Mouse (Mus musculus): ENCODE data around the gene Pkp3.

Gene Pkp3

GRCm38 (mm10) chr7:141094487-141095205, 16.6 kb downstream of the Pkp3 start:
- no peak for DNase-seq (ENCODE audit: low spot score in 2 of 2)

GRCm38 (mm10) chr7:141096021-141096420, 18.0 kb downstream of the Pkp3 start:
- no peak for DNase-seq (ENCODE audit: low spot score in 2 of 2)

- no peak for DNase-seq (ENCODE audit: low spot score in 2 of 2)
These were observed 18.6 kb downstream of the Pkp3 start for GRCm38 (mm10) chr7:141096649-141097056.

- DNase-seq (ENCODE audit: low spot score in 2 of 2): no peak
These were observed 19.2 kb downstream of the Pkp3 start for GRCm38 (mm10) chr7:141097177-141097576.

GRCm38 (mm10) chr7:141099911-141100691, 22.1 kb downstream of the Pkp3 start, which contains the start of gene Sigirr:
TSS of gene Sigirr (minus strand) at chr7:141100572.
- peak; percentile 17 to 37 for DNase-seq (ENCODE audit: low spot score in 2 of 2)

GRCm38 (mm10) chr7:141103161-141103560, 25.1 kb downstream of the Pkp3 start:
- no peak for DNase-seq (ENCODE audit: low spot score in 2 of 2)

- DNase-seq (ENCODE audit: low spot score in 2 of 2): no peak
These were observed 37.9 kb downstream of the Pkp3 start for GRCm38 (mm10) chr7:141115874-141116273.

GRCm38 (mm10) chr7:141117636-141118035, 39.6 kb downstream of the Pkp3 start, which contains the start of gene Ano9:
TSS of gene Ano9 (minus strand) at chr7:141117806.
- no peak for DNase-seq (ENCODE audit: low spot score in 2 of 2)

- no peak for DNase-seq (ENCODE audit: low spot score in 2 of 2)
These were observed 41.5 kb downstream of the Pkp3 start for GRCm38 (mm10) chr7:141119487-141119886.

GRCm38 (mm10) chr7:141120605-141121004, 42.6 kb downstream of the Pkp3 start:
- no peak for DNase-seq (ENCODE audit: low spot score in 2 of 2)

- DNase-seq (ENCODE audit: low spot score in 2 of 2): no peak
These were observed 43.1 kb downstream of the Pkp3 start for GRCm38 (mm10) chr7:141121051-141121531.

- no peak for DNase-seq (ENCODE audit: low spot score in 2 of 2)
These were observed 44.2 kb downstream of the Pkp3 start, which contains the start of gene Ptdss2 for GRCm38 (mm10) chr7:141122245-141122644. TSS of gene Ptdss2 (plus strand) at chr7:141122382.

- peak; percentile 88 to 89 for DNase-seq (ENCODE audit: low spot score in 2 of 2)
These were observed 44.9 kb downstream of the Pkp3 start for GRCm38 (mm10) chr7:141122689-141123516.

- DNase-seq (ENCODE audit: low spot score in 2 of 2): no peak
These were observed 45.5 kb downstream of the Pkp3 start for GRCm38 (mm10) chr7:141123517-141123856.

GRCm38 (mm10) chr7:141131024-141131820, 53.2 kb downstream of the Pkp3 start:
- DNase-seq (ENCODE audit: low spot score in 2 of 2): peak; percentile 87 to 93

- DNase-seq (ENCODE audit: low spot score in 2 of 2): no peak
These were observed 54.1 kb downstream of the Pkp3 start for GRCm38 (mm10) chr7:141131904-141132755.

Measured in frontal cortex, postnatal 36 days (tissue).